Comparison of ENCODE assay signal across 25 mouse cellular contexts in genomic region chr2:54565068-54565467, GRCm38 (mm10).
"Had no signal": no experiment of that assay in that cellular context is flagged by ENCODE, and none has a peak within 500 bp of the region (broad histone marks: within the 10 kb centered on the region; RNA-seq: fewer than 3 reads in every experiment).

No protein-coding gene starts in this region.

- DNase-seq: gastrocnemius, adult 2 months; gastrocnemius, postnatal 10 days; gastrocnemius, postnatal 25 days; heart, postnatal 10 days; heart, postnatal 4 days; kidney, adult 18-20 months; kidney, adult 8-10 months; kidney, postnatal 10 days; kidney, postnatal 25 days; kidney, postnatal 4 days; liver; liver, embryonic 13.5 days had no signal

- H3K4me2 ChIP-seq: heart, embryonic 12.5 days; hindbrain, embryonic 14.5 days; intestine, embryonic 15.5 days; limb, embryonic 12.5 days; liver, embryonic 11.5 days; liver, embryonic 13.5 days had no signal

- H3K4me3 ChIP-seq: gastrocnemius, adult 2 months; heart, embryonic 10.5 days; heart, embryonic 12.5 days; hindbrain, embryonic 10.5 days; intestine, embryonic 15.5 days; layer of hippocampus, adult 2 months; left cerebral cortex, adult 2 months; limb, embryonic 10.5 days; limb, embryonic 12.5 days; liver, embryonic 13.5 days had no signal

- H3K27ac ChIP-seq: gastrocnemius, adult 2 months; heart, embryonic 10.5 days; hindbrain, embryonic 10.5 days; hindbrain, embryonic 14.5 days; intestine, embryonic 15.5 days; layer of hippocampus, adult 2 months; left cerebral cortex, adult 2 months; limb, embryonic 10.5 days; limb, embryonic 12.5 days; liver, embryonic 13.5 days had no signal

- H3K4me1 ChIP-seq: heart, embryonic 10.5 days; heart, embryonic 12.5 days; hindbrain, embryonic 10.5 days; intestine, embryonic 15.5 days; limb, embryonic 10.5 days; limb, embryonic 12.5 days; liver, embryonic 13.5 days had no signal

- H3K9me3 ChIP-seq: heart, embryonic 10.5 days; heart, embryonic 12.5 days; hindbrain, embryonic 10.5 days; intestine, embryonic 15.5 days; limb, embryonic 10.5 days; limb, embryonic 12.5 days; liver, embryonic 13.5 days had no signal

- H3K9ac ChIP-seq: heart, embryonic 12.5 days; hindbrain, embryonic 14.5 days; intestine, embryonic 15.5 days; limb, embryonic 12.5 days; liver, embryonic 13.5 days had no signal

- ATAC-seq: hindbrain, embryonic 16.5 days; inflammation-experienced regulatory T-cells, adult 6 months; intestine, embryonic 15.5 days; intestine, postnatal 0 days had no signal

- H3K27me3 ChIP-seq: heart, embryonic 12.5 days; intestine, embryonic 15.5 days; limb, embryonic 12.5 days; liver, embryonic 13.5 days had no signal

- H3K36me3 ChIP-seq: heart, embryonic 10.5 days; heart, embryonic 12.5 days; hindbrain, embryonic 10.5 days; intestine, embryonic 15.5 days; limb, embryonic 10.5 days; limb, embryonic 12.5 days; liver, embryonic 13.5 days had no signal
